Mouse (Mus musculus) layer of hippocampus, postnatal 10 days (tissue): ENCODE results near the gene Mrgpra1. TPM values are rescaled to one million over a fixed set of nuclear protein-coding genes. Genes with fewer than 3 reads are reported as not detected.
"Not testable (repeated sequence)": the region's sequence is repeated elsewhere in the genome, so short reads cannot be mapped to it uniquely, and the experiment has no call there.

Experiments
- DNase-seq, 2 experiments: peaks; one replicate each; pipeline ENCODE4 v3.0.0; 2021; ENCODE audit warnings: low spot score in 2 of 2
- long read RNA-seq: library from polyadenylated mRNA; stranded (forward); transcript quantifications from one replicate; pipeline ENCODE4 v2.0.0, GENCODE M21; 2023
- total RNA-seq, 2 experiments: library from RNA; stranded (reverse); gene quantifications; 2 replicates each; pipeline ENCODE4 v1.2.3; 2021

Mrgpra1 gene
- not detected for total RNA-seq
- long read RNA-seq = 0 reads

DNA sequence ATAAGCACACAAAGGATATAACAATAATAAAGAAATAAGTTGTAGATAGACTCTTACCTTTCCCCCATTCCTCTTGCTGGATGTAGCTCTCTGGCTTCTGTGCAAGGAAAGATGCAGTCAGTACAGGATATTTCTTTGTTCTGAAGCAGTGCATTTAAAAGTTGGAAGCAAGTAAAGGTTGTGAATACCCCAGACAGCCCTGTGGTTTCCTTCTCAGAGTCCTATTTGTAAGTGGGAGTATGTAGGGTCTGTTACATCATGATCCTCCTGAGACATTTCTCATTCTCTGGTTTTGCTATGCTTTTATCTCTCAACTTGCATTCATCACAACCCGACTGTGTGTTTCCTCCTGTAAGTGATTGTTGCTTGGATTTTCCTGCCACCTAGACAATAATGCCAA is at the start of gene Mrgpra1:
Gene Mrgpra1 (minus strand): TSS at position 101 of the 400 bp plus-strand sequence.
- no peak for DNase-seq

DNA sequence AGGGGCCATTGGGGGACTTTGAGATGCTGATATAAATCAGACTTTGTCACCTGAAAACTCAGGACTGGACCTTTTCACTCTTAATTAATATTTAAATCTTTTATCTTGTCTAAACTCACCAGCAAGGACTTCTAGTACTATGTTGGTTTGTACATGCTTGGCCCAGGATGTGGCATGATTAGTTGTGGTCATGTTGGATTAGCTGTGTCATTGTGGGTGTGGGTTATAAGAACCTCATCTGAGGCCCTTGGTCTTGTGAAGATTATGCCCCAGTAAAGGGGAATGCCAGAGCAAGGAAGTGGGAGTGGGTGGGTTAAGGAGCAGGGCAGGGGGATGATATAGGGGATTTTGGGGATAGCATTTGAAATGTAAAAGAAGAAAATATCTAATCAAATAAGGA is 47.1 kb upstream of the Mrgpra1 start:
- DNase-seq = no peak

DNA sequence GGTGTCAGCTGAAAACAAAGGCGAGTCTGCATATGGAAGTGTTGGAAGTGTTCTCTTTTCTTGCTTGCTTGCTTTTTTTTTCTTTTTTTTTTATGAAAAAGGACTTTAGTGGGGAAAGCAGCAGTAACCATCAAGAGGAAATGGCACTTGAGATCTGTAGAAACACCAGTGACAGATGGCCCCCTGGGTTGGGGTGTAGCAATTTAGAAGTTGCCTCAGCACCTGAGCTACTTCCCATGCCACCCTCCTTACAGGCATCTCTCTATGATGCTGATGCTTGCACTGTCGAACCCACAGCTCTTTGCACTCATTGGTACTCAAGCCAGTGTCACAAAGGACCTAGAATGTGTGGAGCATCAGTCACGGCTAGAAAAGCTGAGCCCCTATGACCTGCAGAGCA is 5.6 kb downstream of the Mrgpra1 start:
- no peak for DNase-seq

GRCm38 (mm10) chr7:47345905-47346478 is 8.0 kb downstream of the Mrgpra1 start:
- no peak for DNase-seq

GRCm38 (mm10) chr7:47341887-47342286 is 12.2 kb downstream of the Mrgpra1 start:
- not testable (repeated sequence) for DNase-seq

GRCm38 (mm10) chr7:47341389-47341788 is 12.7 kb downstream of the Mrgpra1 start:
- DNase-seq = not testable (repeated sequence)

- no peak for DNase-seq
These were observed 35.7 kb downstream of the Mrgpra1 start for GRCm38 (mm10) chr7:47318299-47318698.

DNA sequence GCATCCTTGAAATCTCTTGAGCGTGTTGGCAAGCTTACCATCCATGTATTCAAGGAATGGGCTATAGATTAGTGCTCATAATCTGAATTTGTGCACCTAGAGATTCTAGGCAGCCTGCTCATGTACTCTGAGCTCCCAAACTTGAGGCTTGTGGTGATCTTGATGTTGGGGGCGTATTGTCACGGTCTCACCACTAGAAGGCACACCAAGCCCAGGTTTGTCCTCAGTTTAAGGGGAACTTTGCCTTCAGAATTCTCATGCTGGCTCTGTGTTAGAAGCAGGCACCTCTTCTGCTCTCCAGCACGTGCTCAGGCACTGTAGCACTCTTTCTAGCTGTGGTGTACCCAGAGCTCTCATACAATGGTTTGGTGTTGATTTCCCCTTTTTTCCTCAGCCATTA is 41.8 kb downstream of the Mrgpra1 start:
- no peak for DNase-seq

- no peak for DNase-seq
These were observed 44.2 kb downstream of the Mrgpra1 start for GRCm38 (mm10) chr7:47309855-47310254.

DNA sequence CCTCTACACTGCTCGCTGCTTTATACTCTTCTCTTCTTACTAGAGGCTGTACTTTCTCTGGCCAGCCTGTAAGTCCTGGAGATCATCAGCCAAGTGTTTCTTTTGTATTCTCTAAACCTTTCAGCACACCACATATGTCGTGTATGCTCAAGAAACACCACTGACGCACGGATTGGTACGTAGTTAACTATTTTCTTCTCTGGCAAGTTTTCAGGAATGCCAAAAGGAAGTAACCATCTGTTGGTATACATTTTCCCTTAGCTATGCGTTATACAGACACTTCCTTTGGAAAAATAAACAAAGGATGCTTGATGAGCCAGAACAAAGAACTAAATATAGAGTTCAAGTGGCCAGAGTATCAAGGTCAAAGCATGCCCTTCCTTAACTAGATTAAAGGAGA is 49.4 kb downstream of the Mrgpra1 start:
- DNase-seq = not testable (repeated sequence)

DNA sequence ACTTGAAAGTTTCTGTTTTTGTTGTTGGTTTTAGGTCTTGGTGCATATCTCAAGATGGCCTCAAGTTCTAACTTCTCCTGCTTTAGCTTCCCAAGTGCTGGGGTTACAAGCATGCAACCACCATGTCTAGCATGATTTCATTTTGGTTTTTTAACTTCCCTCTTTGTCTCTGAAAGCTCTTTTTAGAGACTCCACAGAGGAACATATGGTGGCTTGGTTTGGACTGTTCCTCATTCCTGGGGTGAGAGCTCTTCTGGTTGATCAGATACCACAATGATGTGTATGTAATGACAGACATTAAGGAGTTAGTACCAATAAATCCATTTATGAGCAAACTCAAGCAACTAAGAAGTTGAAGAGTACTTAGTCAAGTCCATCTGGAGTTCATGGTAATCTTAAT is 54.4 kb downstream of the Mrgpra1 start:
- not testable (repeated sequence) for DNase-seq

Other genes starting within 250 kb of the Mrgpra1 start
- 100 to 1,000 TPM; 121 to 129 TPM for gene Ptpn5, start 220.6 kb downstream of the Mrgpra1 start, total RNA-seq
- not detected for gene Mrgpra6, start 149.3 kb downstream of the Mrgpra1 start, total RNA-seq
- not detected for gene Mrgpra9, start 101.4 kb downstream of the Mrgpra1 start, total RNA-seq
- gene Mrgpra2a, start 97.9 kb upstream of the Mrgpra1 start, total RNA-seq = not detected
- gene Mrgpra2b, start 174.6 kb upstream of the Mrgpra1 start, total RNA-seq = not detected
- gene Mrgpra3, start 247.1 kb upstream of the Mrgpra1 start, total RNA-seq = not detected